Comparison of ENCODE assay signal across 13 mouse cellular contexts in the genomic region with DNA sequence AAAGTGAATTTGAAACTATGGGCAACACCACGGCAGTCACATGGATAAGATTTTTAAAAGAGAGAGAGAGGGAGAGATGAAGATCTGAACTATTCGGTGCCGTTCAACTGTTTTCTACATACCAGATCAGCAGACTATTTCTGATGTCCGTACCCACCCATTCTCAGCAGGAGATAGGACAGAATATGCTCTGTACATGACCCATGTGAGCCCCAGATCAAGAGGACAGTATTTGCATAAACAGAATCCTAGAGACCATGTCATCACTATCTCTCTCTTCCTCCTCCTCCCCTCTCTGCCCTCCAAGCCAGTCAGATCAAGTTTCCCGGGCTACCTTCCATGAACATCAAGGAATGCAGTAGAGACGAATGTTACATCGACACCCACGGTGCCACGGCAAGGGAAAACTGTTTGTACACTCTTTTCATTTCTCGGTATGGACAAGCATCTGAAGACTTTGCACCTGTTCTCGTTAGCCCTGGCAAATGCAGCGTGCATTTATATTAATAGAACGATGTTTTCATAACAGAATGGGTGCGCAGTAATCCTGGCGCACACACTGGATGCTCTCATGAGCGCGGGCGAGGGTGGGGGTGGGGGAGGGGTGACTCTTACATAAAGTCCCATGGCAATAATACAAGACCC.
DNase-seq lines count a peak whose midpoint lies in the region; ATAC-seq and TF ChIP-seq lines count a peak whose summit lies in the region.
"Had no signal": no experiment of that assay in that cellular context is flagged by ENCODE, and none has a peak within 500 bp of the region (broad histone marks: within the 10 kb centered on the region; RNA-seq: fewer than 3 reads in every experiment).

No protein-coding gene starts in this region.

- no peak for TF ChIP-seq CTCF in gastrocnemius, adult 2 months (IDR thresholded peaks at IDR 0.05)

- WGBS in midbrain, embryonic 16.5 days, result 63% methylated on average over 18 of the region's 18 CpGs

- no peak overlapping the region for H3K4me2 ChIP-seq in midbrain, embryonic 16.5 days (ENCODE audit: low read length)
- H3K4me2 ChIP-seq: midbrain, embryonic 12.5 days had no signal

- ATAC-seq in midbrain, embryonic 16.5 days, result 0 out of 2 replicates have a peak, but pooled peaks have one; percentile 21
- ATAC-seq: liver, postnatal 0 days had no signal

- H3K27ac ChIP-seq in gastrocnemius, adult 2 months, result peak overlapping the region; percentile 84
- H3K27ac ChIP-seq in midbrain, embryonic 16.5 days (ENCODE audit: low read length), result no peak overlapping the region
- H3K27ac ChIP-seq: midbrain, embryonic 12.5 days had no signal

- H3K36me3 ChIP-seq in midbrain, embryonic 16.5 days (ENCODE audit: control insufficient read depth, insufficient read depth, low read length), result no peaks in the 10 kb centered on the region
- H3K36me3 ChIP-seq: midbrain, embryonic 12.5 days had no signal

- H3K27me3 ChIP-seq in midbrain, embryonic 16.5 days (ENCODE audit: control insufficient read depth, insufficient read depth, low read depth, low read length), result no peaks in the 10 kb centered on the region
- H3K27me3 ChIP-seq: midbrain, embryonic 12.5 days had no signal

- H3K4me3 ChIP-seq in gastrocnemius, adult 2 months, result peak overlapping the region; percentile 59
- no peak overlapping the region for H3K4me3 ChIP-seq in midbrain, embryonic 16.5 days (ENCODE audit: low read depth, low read length)
- H3K4me3 ChIP-seq: midbrain, embryonic 12.5 days had no signal

- intact Hi-C loops in left cerebral cortex, postnatal 25 days (cut with DNase I), result loop anchor here (5.0 kb wide), 1 partner anchor 262 kb away; no protein-coding TSS in a partner anchor
- intact Hi-C loops in left cerebral cortex, postnatal 4 days (cut with DNase I), result no loop called here
- intact Hi-C loops in gastrocnemius, adult 2 months (cut with DNase I), result loop anchor here (5.0 kb wide), 1 partner anchor 67 kb away; no protein-coding TSS in a partner anchor

- no peaks in the 10 kb centered on the region for H3K9me3 ChIP-seq in midbrain, embryonic 16.5 days (replicated peaks; ENCODE audit: control insufficient read depth, low read length, poor library complexity, severe bottlenecking)
- H3K9me3 ChIP-seq: midbrain, embryonic 12.5 days had no signal

- no peak overlapping the region for H3K9ac ChIP-seq in midbrain, embryonic 16.5 days (ENCODE audit: low read depth, low read length)
- H3K9ac ChIP-seq: liver, postnatal 0 days; midbrain, embryonic 12.5 days had no signal

- no peaks in the 10 kb centered on the region for H3K4me1 ChIP-seq in midbrain, embryonic 16.5 days (ENCODE audit: control insufficient read depth, insufficient read depth, low read length)

- peak; percentile 25 to 38 for DNase-seq in cerebellum, postnatal 14 days
- DNase-seq in cerebellum, adult 11 months, result no peak
- peak; percentile 34 to 42 for DNase-seq in left cerebral cortex, postnatal 25 days (ENCODE audit: low spot score in 2 of 2)
- DNase-seq in left cerebral cortex, postnatal 4 days, result no peak
- peak; percentile 64 for DNase-seq in gastrocnemius, adult 2 months
- no peak for DNase-seq in thymus, postnatal 25 days
- DNase-seq in kidney, postnatal 14 days, result no peak
- DNase-seq: adrenal gland, adult 8-10 months; B cell, adult 2 months; kidney, adult 18-20 months; liver, postnatal 0 days had no signal

Comparison
In these comparisons a context has a peak if more than half of its experiments do, and no peak if none do; other contexts are left out.
1. DNase-seq: peak in cerebellum, postnatal 14 days (2 of 2), left cerebral cortex, postnatal 25 days (2 of 2) and gastrocnemius, adult 2 months (single experiment); none in cerebellum, adult 11 months (single experiment), left cerebral cortex, postnatal 4 days (single experiment), thymus, postnatal 25 days (single experiment) and kidney, postnatal 14 days (single experiment).